Mouse (Mus musculus) brain, embryonic 14.5 days (tissue): Measurements from ENCODE around the gene Tst.

Experiments used
- CTCF ChIP-seq: fragments of 200-500 bp; IDR thresholded peaks from 2 replicates; pipeline ENCODE4 v1.5.1; 2012; ENCODE audit warnings: inconsistent platforms, mild to moderate bottlenecking, moderate library complexity, borderline replicate concordance; ENCODE audit not compliant: insufficient read depth, insufficient read length; ENCODE audit errors: extremely low read depth
- POLR2A ChIP-seq: fragments of 200-500 bp; IDR thresholded peaks from 2 replicates; pipeline ENCODE4 v1.6.1; 2012; ENCODE audit warnings: mild to moderate bottlenecking, inconsistent platforms, borderline replicate concordance; ENCODE audit not compliant: poor library complexity, insufficient read depth, insufficient read length, severe bottlenecking; ENCODE audit errors: extremely low read depth

DNA sequence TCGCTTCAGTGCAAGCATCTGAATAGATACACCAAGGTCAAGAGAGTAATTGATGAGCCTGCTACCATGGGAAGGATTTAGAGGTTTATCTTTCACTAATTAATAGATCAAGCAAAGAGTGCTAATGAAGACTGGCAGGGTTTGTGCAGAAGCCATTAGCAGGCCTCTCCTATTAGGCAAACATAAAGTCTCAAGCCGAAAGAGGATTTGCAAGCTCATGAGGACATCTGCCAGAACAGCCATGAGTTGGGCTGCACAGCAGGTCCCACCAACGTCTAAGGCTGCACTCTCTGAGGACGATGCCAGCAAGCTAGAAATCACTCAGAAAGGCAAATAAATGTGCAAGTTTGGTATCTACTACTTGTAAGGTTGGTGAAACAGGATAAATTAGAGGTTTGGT lies 25.0 kb downstream of the Tst start:
- TF ChIP-seq POLR2A (no peak), CTCF (no peak)
